Mouse (Mus musculus): ENCODE data around the gene St6gal1. TPM values are rescaled to one million over a fixed set of nuclear protein-coding genes. Genes with fewer than 3 reads are reported as not detected.

The St6gal1 gene
- total RNA-seq, 2 experiments from 2014 or later, result 1.8 TPM; not detected in 1

DNA sequence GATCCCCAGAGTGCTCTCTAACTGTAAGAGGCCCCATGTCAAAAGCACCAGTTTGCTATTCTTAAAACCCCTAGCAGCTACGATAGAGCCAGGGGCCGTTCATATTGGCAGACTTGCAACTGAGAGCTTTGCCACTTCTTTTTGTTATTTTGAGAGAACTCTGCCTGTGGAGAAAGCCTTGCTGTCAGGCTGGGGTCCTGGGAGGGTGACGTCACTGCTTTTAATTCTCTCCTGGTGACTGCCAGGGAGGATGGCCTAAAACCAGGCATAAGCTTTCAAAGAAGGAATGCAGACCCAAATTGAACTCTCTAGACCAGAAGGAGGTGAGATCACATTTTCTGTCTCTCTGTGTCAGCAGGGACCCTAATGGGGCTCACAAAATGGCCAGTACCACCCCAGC is 99.4 kb downstream of the St6gal1 start:
- no peak for ATAC-seq (replicated peaks; ENCODE audit: poor library complexity, severe bottlenecking)

DNA sequence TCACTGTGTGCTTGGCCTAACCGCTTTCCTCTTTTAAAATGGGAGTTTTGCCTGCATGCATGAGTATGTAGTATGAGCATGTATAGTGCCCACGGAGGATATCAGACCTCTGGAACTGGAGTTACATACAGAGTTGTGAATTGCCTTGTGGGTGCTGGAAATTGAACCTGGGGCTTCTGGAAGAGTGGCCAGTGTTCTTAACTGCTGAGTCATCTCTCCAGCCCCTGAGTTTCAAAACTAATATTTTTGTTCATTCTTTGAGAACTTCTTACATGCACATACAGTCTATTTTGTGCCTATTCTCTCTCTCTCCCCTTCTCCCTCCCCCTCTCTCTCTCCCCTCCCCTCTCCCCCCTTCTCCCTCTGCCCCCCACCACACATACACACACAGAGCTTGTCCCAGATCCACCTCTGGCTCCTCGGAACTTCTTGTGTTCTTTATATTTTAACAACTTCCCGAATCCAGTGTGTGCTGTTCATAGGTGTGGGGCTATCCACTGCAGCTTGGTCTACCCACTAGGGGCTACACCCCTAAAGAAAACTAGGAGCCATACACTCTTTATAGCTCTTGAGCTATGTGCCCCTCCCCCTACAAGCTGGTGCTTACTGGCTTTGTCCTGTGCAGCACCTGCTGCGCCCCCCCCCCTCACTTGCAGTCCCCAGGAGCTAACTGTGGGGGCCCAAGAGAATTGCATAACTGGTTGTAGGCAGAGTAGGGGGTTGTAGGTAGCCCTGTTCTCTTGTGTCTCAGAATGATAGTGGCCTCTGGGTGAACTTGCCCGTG is 100.5 kb downstream of the St6gal1 start:
- no peak for ATAC-seq (replicated peaks; ENCODE audit: poor library complexity, severe bottlenecking)

DNA sequence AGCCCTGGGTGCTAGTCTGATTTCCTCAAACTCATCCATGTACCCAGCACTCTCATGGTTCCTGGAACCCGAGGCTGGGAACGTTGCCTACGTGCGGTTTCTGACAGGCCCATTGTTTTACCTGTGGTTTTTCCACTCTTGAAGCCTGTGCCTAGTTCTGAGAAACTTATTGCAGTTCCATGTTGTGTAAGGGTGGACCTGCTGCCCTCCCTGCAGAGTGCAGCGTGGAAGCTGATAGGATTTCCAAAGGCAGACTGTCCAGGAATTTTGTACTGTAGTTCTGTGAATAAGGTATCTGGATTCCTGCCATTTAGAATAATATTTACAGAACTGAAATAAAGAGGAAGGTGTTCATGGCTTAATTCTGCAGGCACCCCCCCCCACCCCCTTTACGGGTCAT is 102.1 kb downstream of the St6gal1 start:
- no peak for ATAC-seq (replicated peaks; ENCODE audit: poor library complexity, severe bottlenecking)

DNA sequence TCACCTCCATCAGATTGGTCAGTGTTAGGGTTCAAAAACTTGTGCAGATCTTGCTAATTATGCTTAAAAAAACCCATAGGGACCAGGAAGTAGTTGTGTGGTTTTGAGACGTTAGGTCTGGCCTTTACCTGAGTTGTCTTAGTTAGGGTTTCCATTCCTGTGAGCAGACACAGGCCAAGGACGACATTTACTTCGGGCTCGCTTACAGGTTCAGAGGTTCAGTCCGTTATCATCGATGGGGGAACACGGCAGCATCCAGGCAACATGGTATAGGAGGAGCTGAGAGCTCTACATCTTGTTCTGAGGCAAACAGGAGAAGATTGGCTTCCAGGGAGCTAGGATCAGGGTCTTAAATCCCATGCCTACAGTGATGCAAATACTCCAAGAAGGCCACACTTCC is 102.7 kb downstream of the St6gal1 start:
- no peak for ATAC-seq (replicated peaks; ENCODE audit: poor library complexity, severe bottlenecking)

DNA sequence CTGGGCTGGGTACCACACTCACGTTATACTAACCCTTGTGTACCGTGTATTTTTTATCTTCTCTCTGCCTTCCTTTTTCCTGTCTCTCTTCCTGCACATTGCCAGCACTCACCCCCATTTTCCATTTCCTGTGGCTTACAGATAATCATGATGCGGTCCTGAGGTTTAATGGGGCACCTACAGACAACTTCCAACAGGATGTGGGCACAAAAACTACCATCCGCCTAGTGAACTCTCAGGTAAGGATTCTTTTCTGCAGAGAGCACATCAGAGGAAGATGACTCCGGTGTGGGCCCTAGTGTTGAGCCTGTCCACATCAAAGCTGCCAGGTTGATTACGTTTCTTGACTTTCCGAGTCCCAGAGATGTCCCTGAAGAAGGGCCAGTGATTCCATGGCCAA is 103.7 kb downstream of the St6gal1 start:
- ATAC-seq (replicated peaks; ENCODE audit: poor library complexity, severe bottlenecking), result no peak

DNA sequence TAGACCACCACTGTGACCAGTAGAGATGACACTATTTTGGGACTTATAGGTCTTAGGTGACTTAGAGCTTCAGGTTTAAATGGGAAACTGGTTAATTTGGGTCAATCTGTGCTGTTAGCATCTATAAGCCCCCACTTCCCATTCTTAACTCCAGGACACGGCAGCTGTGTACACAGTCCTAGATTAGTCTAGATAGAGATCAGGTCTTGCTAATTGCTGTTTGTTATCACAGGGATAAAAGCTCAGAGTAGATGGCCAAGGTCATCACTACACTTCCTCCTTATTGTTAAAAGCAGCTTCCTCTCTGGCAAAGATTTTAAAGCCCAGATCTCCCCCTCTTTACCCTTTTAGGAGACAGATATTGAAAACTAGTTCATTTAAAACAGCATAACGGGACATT is 107.6 kb downstream of the St6gal1 start:
- no peak for ATAC-seq (replicated peaks; ENCODE audit: poor library complexity, severe bottlenecking)

DNA sequence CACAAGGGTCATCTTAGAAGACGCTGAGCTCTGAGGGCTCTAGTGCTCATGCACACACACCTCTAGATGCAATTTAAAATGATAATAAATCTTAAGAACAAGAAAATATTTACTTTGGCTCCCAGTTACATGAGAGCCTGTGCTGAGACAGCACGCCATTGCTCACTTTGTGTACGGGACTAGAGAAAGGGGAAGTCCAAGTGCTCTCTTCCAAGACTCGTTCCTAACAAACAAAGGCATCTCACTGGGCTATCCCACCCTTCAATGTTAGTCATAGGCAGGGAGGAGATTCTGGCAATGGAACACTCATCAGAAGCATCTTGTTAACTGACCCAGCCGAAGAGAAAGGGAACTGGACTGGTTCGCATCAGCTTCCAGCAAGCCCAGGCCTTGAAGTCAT is 108.1 kb downstream of the St6gal1 start:
- ATAC-seq (replicated peaks; ENCODE audit: poor library complexity, severe bottlenecking), result 0 out of 2 replicates have a peak, but pooled peaks have one; percentile 33

DNA sequence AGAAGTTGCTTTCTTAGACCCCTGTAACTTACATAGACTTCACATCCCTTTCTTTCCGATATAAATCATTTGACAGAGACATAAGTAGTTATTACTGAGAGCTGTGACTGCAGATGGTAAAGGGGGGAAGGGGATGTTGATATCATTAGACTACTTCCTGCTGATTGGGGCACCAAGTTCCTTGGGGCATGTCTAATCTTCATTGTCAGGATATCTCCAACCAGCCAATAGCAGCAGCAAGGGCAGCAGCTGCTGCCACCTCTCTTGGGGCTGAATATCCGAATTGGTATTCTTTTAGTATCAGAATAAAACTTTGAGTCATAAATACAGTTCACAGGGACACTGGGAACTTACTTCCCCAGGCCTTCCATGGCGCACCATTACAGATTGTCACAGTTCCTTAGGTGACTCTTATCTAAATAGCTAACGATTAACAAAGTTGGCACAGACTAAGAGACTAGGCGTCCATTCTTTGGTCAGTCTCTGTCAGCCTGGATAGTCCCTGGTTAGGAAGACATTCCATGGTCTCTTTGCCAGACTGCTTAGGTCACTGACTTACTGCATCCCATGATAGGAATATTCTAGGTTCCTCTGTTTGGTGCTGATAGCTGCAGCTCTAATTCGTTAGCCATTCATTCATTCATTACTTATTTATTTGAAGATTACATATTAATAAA is 109.5 kb downstream of the St6gal1 start:
- ATAC-seq (replicated peaks; ENCODE audit: poor library complexity, severe bottlenecking), result no peak

DNA sequence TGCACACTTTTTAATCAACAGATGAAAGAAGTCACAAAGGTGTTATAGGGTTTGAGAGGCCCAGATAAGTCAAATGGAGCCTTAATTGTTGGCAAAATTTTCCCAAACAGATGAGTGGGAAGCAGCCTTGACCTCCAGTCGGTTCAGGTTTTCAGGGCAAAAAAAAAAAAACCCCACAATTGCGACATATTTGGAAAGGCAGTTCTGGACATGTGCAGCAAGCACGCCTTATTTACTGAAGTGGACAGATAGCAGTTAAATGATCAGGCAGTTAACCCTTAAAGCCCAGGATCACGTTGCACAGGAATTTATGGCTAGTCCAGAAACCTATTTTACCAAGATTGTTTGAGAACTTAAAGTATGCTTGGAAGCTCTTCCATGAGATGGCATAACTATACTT is 112.8 kb downstream of the St6gal1 start:
- ATAC-seq (replicated peaks; ENCODE audit: poor library complexity, severe bottlenecking), result no peak

DNA sequence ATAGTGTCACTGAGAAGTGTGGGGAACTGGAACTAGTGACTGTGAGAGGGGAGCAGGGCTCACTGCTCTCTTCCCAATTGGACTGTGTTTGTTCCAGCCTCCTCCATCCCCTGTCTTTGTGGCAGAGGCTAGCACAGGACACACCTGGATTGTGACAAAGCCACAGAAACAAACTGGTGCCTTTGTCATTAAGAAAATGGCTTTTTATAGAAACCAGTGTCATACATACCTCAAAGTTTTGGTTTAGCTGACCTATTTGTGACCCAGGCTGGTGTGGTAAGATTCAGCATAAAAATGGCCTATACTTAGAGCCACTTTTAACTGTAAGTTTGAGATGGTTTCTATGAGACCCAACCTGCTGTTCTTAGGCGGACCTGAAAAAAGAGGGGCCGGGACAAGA is 116.7 kb downstream of the St6gal1 start:
- no peak for ATAC-seq (replicated peaks; ENCODE audit: poor library complexity, severe bottlenecking)

DNA sequence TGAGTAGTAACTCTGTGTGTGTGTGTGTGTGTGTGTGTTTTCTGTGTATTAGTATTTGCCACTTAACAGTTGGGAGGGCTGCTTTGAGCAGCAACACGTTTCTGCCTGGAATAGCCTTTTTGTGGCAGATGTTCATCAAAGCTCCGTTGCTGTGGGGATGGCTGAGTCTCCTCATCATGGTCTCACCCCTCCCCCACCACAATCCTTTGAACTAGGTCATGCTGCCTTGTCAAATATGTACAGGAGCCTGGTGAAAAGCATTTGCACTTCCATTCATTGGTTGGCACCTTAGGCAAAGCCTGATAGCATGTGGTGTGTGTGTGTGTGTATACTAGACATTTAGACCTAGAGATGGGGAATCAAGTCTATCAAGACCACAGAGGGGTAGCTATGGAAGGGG is 126.3 kb downstream of the St6gal1 start:
- no peak for ATAC-seq (replicated peaks; ENCODE audit: poor library complexity, severe bottlenecking)

DNA sequence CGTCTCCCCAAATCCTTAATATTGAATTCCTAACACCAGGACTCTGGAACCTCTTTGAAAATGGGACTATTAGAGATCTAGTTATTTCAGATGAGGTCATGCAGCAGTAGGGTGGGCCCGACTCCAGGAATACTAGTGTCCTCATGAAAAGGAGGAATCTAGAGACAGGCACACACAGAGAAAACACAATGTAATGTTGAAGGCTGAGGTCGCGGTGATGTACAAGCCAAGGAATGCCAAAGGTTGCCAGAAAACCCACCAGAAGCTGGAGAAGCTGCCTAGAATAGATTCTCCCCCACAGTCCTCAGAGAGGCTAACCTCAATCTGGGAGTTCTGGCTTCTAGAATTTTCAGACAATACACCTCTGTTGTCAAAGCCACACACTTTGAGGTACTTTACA is 136.5 kb downstream of the St6gal1 start:
- ATAC-seq (replicated peaks; ENCODE audit: poor library complexity, severe bottlenecking), result no peak

DNA sequence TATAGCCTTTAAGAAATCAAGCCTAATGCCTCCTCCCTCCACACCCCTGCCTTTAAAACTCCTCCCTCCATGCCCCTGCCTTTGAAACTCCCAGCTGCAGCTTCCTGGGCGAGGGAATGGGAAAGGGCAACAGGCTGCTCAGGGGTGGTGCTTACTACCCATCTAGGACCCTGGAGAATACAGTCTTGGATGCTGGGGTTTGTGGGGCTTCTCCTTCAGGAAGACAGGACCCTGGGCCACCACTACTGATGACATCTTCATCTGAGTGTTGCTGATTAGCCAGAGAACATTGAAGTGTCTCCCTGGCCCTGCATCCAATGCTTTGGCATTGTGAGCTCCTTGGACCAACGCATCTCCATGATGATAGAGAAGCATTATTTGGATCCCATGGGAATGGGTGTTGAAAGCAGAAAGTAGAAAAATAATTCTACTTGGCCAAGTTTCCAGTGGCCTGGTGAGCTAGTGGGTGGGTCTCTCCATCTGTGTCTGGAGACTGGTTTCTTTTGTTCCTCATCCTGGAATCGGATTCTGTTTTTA is 137.0 kb downstream of the St6gal1 start:
- ATAC-seq (replicated peaks; ENCODE audit: poor library complexity, severe bottlenecking), result no peak

DNA sequence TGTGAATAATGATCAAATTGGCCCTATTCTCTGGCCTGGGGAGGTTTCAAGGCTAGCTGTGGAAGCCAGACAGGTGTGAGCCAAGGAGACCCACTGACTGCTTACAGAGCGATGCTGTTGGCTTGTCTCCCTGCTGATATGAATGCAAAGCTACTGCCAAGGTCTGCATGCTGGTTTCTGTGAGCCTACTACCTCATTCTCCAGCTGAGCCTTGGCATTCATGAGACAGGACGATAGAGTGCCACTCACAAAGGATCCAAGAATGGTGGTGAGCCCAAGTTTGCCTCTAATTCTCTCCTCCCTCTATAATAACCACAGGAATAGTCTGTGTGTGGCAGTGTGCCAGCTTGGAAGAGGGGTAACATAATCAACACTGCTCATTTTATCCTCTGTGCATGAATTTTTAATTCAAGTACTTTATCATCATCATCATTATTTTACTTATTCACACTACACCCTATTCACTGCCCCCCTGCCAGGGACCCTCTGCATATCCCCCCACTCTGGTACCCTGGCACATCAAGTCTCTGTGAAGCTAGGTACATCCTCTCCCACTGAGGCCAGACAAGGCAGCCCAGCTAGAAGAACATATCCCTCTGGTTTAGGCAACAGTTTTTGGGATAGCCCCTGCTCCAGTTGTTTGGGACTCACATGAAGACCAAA is 139.9 kb downstream of the St6gal1 start:
- ATAC-seq (replicated peaks; ENCODE audit: poor library complexity, severe bottlenecking), result no peak

DNA sequence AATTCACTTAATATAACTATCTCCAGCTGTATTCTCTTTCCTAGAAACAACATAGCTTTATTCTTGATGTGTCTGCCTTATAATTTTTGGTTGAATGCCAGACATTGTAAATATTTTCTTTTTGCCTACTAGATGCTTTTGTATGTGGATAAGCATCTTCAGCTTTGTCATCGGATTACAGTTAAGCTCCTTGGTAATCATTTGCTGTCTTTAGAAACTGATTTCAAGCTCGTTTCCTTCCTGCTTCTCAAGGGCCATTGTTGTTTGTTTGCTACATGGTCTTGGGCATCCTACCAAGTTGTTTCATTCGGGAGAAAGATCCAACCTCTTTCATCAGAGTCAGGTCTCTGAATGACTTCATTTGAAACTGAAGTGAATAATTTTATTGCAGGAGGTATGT is 144.6 kb downstream of the St6gal1 start:
- ATAC-seq (replicated peaks; ENCODE audit: poor library complexity, severe bottlenecking), result no peak

DNA sequence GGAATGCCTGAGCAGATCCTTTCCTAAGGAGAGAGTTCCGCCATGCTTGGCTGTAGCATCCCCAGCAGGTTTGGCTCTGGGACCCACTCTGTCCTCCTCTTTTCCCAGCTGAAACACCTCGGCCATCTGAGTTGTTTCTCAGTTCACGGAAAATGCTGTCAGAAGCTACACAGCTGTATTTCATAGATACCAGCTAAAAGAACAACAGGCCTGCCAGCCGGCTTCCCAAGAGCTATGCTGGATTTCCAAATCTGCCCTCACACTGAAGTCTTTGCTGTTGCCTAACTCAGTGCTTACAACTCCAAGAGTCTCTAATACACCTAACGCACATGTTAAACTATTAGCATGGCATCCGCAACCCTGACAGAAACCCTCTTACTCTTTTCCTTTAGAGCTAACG is 146.2 kb downstream of the St6gal1 start:
- ATAC-seq (replicated peaks; ENCODE audit: poor library complexity, severe bottlenecking), result no peak

DNA sequence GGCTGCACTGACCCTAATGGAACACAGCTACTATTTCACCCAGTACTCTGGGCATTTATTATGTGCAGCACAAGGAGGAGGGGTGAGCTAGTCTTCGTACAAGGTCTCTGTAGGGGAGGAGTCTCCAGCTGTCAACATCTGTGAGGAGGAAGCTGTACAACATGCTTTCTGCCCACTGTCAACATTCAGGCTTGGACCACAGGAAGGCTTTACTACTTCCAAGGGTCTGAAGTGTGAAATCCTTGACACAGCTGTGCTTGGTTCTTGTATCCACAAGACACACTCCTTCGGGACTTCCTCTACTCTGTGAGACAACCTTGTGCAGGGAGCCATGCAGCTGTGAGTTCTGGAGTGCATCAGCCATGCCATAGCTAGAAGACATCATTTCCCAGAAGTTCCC is 147.8 kb downstream of the St6gal1 start:
- ATAC-seq (replicated peaks; ENCODE audit: poor library complexity, severe bottlenecking), result no peak; the same call in 1 of the 2 replicates

DNA sequence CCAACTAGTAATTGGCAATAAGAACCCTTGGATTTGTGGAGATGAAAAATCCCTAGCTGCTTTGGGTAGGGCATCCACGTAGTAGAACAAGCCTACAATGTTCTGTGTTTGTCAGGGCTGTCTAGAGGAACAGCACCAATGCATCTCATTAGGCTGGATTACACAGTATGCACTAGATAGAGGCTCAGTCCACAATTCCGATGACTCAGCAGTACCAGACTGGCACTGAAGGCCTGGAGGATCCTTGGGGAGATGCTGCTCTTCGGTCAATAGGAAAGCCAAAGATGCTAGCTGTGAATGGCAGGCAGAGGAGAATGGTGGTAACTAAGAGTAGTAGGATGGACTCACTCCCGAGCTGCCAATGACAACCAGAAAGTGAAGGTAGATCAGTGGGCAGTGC is 149.5 kb downstream of the St6gal1 start:
- no peak for ATAC-seq (replicated peaks; ENCODE audit: poor library complexity, severe bottlenecking)

DNA sequence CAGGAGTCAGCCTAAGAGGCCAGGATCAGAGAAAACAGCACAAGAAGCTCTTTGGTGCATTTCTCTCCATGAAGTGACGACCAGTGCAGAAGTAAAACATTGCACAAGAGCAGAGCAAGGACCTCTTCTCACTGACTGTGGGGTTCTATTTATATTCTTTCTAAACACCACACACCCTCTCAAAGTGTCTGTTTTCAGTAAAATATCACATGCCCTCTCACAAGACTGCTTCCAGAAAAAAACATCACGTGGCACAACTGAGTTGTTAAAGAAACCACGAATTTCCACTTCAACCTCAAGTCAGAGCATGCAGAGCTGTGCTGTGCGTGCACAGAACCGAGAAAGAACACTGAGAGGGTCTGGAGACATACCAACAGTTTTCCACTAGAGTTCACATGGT is 150.4 kb downstream of the St6gal1 start:
- ATAC-seq (replicated peaks; ENCODE audit: poor library complexity, severe bottlenecking), result peak; percentile 82

DNA sequence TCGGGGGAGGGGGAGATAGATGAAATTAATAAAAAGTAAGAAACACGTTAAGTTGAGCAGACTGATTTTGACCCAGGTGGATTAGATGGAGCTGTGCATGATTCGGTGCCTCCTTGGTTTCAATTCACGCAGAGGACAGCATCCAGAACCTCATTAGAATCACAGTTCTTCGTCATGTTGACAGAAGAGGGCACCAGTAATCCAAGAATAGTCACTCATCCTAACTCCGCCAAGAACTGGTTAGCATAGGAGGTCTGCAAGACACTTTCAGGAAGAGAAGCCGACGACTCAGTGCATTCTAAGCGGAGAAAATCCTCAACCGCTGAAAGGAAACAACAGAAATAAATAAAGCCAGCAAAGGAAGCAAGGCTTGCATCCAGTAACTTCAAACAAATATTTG is 151.6 kb downstream of the St6gal1 start:
- ATAC-seq (replicated peaks; ENCODE audit: poor library complexity, severe bottlenecking), result no peak

DNA sequence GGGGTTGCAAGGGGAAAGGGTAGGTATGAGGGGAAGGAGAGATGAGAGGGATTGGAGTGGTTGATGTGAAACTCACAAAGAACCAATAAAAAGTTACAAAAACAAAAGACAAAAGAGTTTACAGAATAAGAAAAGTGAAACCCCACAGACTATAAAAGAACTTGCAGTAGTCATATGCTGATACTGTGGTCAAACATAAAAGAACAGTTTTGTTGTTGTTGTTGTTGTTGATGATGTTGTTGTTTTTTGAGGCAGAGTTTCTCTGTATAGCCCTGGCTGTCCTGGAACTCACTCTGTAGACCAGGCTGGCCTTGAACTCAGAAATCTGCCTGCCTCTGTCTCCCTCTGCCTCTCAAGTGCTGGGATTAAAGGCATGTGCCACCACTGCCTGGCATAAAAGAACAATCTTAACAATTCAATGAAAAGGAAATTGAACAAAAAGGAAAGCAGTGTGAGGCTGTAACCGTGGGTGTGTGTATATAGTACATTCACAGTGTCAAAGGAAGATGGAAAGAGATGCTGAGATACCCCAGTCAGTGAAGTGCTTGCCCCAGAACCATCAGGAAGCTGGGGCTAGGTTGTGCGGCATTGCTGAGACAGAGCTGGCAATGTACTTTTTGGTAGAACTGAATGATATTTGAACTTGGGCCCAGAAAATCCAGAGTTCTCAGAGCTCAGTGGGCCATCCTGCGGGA is 155.1 kb downstream of the St6gal1 start:
- ATAC-seq (replicated peaks; ENCODE audit: poor library complexity, severe bottlenecking), result no peak

All from granulocyte monocyte progenitor cell, adult 5-6 weeks (primary cell).